Mouse (Mus musculus): Measurements from ENCODE around the gene Zfp663. TPM values are rescaled to one million over a fixed set of nuclear protein-coding genes. Genes with fewer than 3 reads are reported as not detected.

Gene Zfp663
- 0.04 TPM in 1 of 2 replicates, not detected in the other for polyA plus RNA-seq (2015; fragmentation: Nextera tagmentation; extraction: Ambion mirVana)

DNA sequence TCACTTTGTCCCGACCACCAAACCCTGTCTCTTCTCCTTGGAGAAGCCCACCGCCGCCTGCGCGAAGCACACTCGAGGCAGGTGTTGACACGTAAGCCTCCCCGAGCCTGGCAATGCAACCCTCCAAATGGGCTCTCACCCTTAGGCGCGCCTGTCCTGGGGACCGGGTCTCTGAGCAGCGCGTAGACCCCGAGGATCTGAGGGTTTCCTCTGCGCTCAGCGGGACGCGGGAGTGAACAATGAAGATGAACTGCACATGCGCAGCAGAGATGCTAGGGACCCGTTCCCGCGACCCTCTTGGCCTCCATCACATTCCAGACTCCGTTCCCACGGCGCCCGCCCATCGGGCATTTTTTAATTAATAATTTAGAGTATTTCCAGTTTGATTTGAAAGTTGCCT is at the start of gene Zfp663:
Gene Zfp663, minus strand, starts transcription at position 234 of the 400 bp plus-strand sequence.

DNA sequence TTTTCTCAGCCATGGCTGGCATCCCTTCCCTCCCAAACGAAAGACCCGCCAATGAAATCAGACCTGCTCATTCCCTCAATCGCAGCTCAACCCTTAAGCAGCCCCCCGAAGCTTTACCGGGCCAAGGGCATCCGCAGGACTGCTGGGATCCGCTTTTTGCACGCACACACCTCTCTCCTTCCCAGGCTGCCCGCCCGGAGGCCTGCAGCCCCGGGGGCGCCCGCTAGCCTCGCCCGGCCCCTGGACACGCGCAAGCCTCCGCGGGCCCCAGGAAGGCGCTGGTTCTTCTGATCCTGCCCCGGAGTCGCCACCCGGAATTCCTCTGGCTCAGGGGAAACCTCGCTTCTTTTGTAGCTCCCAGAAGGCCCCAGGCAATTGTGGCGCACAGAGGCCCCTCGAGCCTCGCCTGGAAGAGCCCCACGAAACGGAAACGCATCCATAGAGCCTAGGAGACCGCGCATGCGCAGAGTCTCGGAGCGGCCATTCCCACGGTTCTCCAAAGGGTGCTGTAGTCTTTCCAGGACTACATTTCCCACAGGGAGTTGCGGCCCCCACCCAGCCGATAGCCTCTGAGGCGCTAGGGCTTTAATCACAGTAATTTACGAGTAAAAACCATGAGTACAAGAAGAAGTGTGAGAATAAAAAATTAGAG is 19.4 kb upstream of the Zfp663 start, which contains the start of gene Zfp334:
Gene Zfp334, minus strand, starts transcription at position 416 of the 652 bp plus-strand sequence.

DNA sequence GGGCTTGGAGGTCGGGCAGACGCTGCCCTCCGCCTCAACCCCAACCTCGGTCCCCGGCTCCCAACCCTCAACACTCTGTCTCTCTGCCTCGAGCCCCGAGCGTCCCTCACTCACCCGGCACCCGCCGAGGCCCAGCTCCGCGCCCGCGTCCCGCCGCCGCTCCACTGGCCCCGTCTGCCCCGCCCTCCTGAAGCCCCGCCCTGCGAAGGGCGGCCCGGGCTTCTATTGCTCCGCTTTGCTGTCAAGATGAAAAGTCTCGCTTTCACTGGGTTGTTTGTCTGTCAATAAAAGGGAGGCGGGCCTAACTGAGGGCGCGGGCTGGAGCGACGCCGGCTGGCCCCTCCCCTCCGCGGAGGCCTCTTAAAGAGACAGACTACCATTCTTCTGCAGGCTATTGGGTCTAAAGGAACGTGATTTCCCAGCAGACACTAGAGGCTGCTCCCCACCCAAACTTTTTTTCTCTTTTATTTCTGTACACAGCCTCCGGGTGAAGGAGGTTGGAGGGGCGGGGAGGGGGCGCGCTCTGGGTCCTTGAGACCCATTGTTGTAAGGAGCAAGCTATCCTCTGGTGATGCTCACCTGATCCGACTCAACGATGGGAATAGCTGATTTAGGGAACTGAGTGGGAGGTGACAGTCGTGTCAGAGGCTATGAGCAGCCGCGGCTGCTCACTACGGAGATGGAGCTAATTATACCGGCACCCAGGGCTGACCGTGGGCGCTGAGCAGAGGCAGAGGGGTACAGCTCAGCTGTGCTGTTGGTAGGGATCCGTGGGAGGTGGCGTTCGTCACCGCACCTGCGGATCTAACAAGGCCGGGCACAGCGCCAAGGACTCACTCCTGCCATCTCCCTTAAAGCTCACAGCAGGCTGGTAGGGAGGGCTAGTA is 42.0 kb downstream of the Zfp663 start, which contains the start of gene Elmo2:
Gene Elmo2, minus strand, starts transcription at position 176 of the 887 bp plus-strand sequence.

Other genes with a start within 250 kb of the Zfp663 start
- gene Cdh22, start 133.9 kb downstream of the Zfp663 start, polyA plus RNA-seq (2015; fragmentation: Nextera tagmentation; extraction: Ambion mirVana): 0.04 TPM in 1 of 2 replicates, not detected in the other
- 37.5 and 39.7 TPM in 2 replicates for gene Slc35c2, start 80.9 kb downstream of the Zfp663 start, polyA plus RNA-seq (2015; fragmentation: Nextera tagmentation; extraction: Ambion mirVana)
- 36.1 and 36.8 TPM in 2 replicates for gene Elmo2, start 42.2 kb downstream of the Zfp663 start, polyA plus RNA-seq (2015; fragmentation: Nextera tagmentation; extraction: Ambion mirVana)
- 1.4 and 1.6 TPM in 2 replicates for gene Zfp334, start 19.5 kb upstream of the Zfp663 start, polyA plus RNA-seq (2015; fragmentation: Nextera tagmentation; extraction: Ambion mirVana)
- gene Ocstamp, start 31.7 kb upstream of the Zfp663 start, polyA plus RNA-seq (2015; fragmentation: Nextera tagmentation; extraction: Ambion mirVana): 0.04 TPM in 1 of 2 replicates, not detected in the other
- gene Slc13a3, start 104.5 kb upstream of the Zfp663 start, polyA plus RNA-seq (2015; fragmentation: Nextera tagmentation; extraction: Ambion mirVana): 0.44 and 0.59 TPM in 2 replicates
- 17.1 and 18.3 TPM in 2 replicates for gene Trp53rka, start 124.6 kb upstream of the Zfp663 start, polyA plus RNA-seq (2015; fragmentation: Nextera tagmentation; extraction: Ambion mirVana)
- gene Slc2a10, start 135.1 kb upstream of the Zfp663 start, polyA plus RNA-seq (2015; fragmentation: Nextera tagmentation; extraction: Ambion mirVana): 5.9 and 7.3 TPM in 2 replicates
- gene Eya2, start 226.3 kb upstream of the Zfp663 start, polyA plus RNA-seq (2015; fragmentation: Nextera tagmentation; extraction: Ambion mirVana): 0.58 and 1.2 TPM in 2 replicates

Measured in urinary bladder, postnatal 0 days (tissue).